Mouse (Mus musculus) intestine, embryonic 14.5 days (tissue): ENCODE data around the gene Zbtb8a. TPM values are rescaled to one million over a fixed set of nuclear protein-coding genes. Genes with fewer than 3 reads are reported as not detected.

Experiments used
- ATAC-seq: fragments of 200-750 bp; cut with Nextera tagmentation; replicated peaks from 2 replicates; pipeline ENCODE4 v1.8.0; 2017; ENCODE audit warnings: low read depth, moderate number of reproducible peaks, moderate TSS enrichment, moderate library complexity; ENCODE audit not compliant: low FRiP score, low TSS enrichment
- DNase-seq: peaks from one replicate; pipeline ENCODE4 v3.0.0-alpha.2; 2018; ENCODE audit warnings: low spot score
- H3K27ac ChIP-seq: fragments of 300-500 bp; sonication (generic); 2 replicates; pipeline ENCODE4 v1.5.1; 2014; ENCODE audit warnings: low read depth, mild to moderate bottlenecking, control low read depth
- H3K27me3 ChIP-seq: fragments of 300-500 bp; sonication (generic); replicated peaks from 2 replicates; pipeline ENCODE4 v1.6.1; 2014; ENCODE audit warnings: low read length, control low read depth; ENCODE audit not compliant: control insufficient read depth, insufficient read depth
- H3K36me3 ChIP-seq: fragments of 300-500 bp; sonication (generic); 2 replicates; pipeline ENCODE4 v1.6.1; 2014; ENCODE audit warnings: low read length, control low read depth; ENCODE audit not compliant: control insufficient read depth, insufficient read depth
- H3K4me1 ChIP-seq: fragments of 300-500 bp; sonication (generic); replicated peaks from 2 replicates; pipeline ENCODE4 v1.6.1; 2014; ENCODE audit warnings: low read length, control low read depth, mixed read lengths; ENCODE audit not compliant: control insufficient read depth, insufficient read depth
- H3K4me2 ChIP-seq: fragments of 300-500 bp; sonication (generic); 2 replicates; pipeline ENCODE4 v1.6.1; 2014; ENCODE audit warnings: low read length
- H3K4me3 ChIP-seq: fragments of 300-500 bp; sonication (generic); 2 replicates; pipeline ENCODE4 v1.5.1; 2014; ENCODE audit warnings: low read depth, low read length, control low read depth, mixed read lengths
- H3K9ac ChIP-seq: fragments of 300-500 bp; sonication (generic); 2 replicates; pipeline ENCODE4 v1.6.1; 2014; ENCODE audit warnings: mild to moderate bottlenecking, low read length
- H3K9me3 ChIP-seq: fragments of 300-500 bp; sonication (generic); 2 replicates; pipeline ENCODE4 v1.6.1; 2016; ENCODE audit warnings: low read length, control low read depth; ENCODE audit not compliant: control insufficient read depth
- WGBS: fragments of 180-500 bp; shearing (Covaris S2); extraction: QIAGEN DNeasy Blood & Tissue Kit; methylation state at CpG from one replicate; pipeline ENCODE4 v1.1.7; 2014; 5-methylcytosine and 5-hydroxymethylcytosine counted together
- polyA plus RNA-seq: library from polyadenylated mRNA; unstranded; fragments of >200 nt; fragmentation: Nextera tagmentation; extraction: Ambion mirVana; gene quantifications from 2 replicates; pipeline ENCODE4 v1.2.1, GENCODE M21; 2014

Gene Zbtb8a
- polyA plus RNA-seq, 1 experiment from 2014 or later = 7.6 TPM

DNA sequence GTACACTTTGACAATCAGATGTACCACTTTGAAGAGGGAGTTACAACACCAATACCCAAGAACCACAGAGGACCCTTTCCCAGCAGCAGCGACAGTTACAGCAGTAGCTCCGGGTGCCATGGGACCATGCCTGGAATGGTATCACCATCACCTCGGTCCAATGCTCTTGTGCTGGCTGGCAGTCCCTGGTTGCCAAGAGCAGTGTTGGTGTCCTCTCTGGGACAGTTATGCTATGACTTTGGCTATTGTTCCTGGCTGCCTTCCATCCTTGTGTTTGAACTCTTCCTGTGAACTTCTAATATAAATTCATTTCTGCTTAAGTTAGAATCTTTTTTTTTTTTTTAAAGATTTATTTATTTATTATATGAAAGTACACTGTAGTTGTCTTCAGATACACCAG is 5.7 kb upstream of the Zbtb8a start:
- no peaks in the 10 kb centered on the region for H3K9me3 ChIP-seq
- H3K36me3 ChIP-seq = no peaks in the 10 kb centered on the region
- no peak overlapping the region for H3K4me3 ChIP-seq
- ATAC-seq (no peak), DNase-seq (no peak)
- H3K4me1 ChIP-seq = peaks cover 6% of the 10 kb centered on the region
- H3K4me2 ChIP-seq = no peak overlapping the region
- WGBS = 95% methylated on average over 3 of the region's 3 CpGs
- no peak overlapping the region for H3K27ac ChIP-seq
- H3K9ac ChIP-seq = no peak overlapping the region
- 0 out of 2 replicates have a peak, but pooled peaks cover 5% of the 10 kb centered on the region for H3K27me3 ChIP-seq

DNA sequence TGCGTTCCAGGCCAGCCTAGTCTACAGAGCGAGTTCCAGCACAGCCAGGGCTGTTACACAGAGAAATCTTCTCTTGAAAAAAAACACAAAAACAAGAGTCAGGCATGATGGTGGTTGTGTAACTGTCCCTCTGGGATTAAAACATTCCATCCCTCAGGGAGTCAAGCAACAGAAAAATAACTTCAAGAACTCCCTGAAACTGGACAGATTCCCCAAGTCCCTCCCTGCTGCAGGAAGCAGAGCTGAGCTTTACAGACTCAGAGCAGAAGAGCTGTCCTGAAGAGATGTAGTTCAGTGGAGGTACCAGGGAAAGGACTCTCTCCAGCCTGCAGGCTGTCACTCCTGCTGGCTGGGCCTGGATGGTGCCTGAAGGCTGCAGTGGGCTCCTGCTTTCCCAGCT is 4.6 kb upstream of the Zbtb8a start:
- Histone ChIP-seq H3K9me3 (no peaks in the 10 kb centered on the region), H3K27ac (no peak overlapping the region), H3K27me3 (0 out of 2 replicates have a peak, but pooled peaks cover 5% of the 10 kb centered on the region), H3K4me1 (peaks cover 9% of the 10 kb centered on the region), H3K4me2 (no peak overlapping the region), H3K9ac (no peak overlapping the region), H3K36me3 (no peaks in the 10 kb centered on the region), H3K4me3 (no peak overlapping the region)
- ATAC-seq (no peak), DNase-seq (no peak)
- 92% methylated on average over 2 of the region's 2 CpGs for WGBS

DNA sequence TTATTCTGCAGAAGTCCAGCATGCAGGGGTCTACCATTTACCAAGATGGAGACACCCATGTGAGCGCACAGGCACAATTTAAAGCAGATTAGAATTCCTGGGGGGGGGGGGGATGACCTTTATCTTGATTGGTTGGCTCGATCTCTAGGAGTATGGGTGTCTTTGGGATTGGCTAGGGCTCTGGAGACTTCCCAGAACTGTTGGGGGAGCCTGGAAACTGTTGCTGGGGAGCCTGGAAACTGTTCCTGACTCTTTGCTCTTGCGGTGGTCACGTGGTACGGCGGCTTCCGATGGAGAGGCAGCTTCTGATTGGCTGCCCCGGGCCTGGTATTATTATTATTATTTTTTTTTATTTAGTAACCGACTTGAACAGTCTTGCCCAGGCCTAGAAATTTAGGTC is 4.1 kb upstream of the Zbtb8a start:
- ATAC-seq (no peak), DNase-seq (no peak)
- Histone ChIP-seq H3K36me3 (no peaks in the 10 kb centered on the region), H3K27me3 (0 out of 2 replicates have a peak, but pooled peaks cover 5% of the 10 kb centered on the region), H3K4me2 (no peak overlapping the region), H3K9me3 (no peaks in the 10 kb centered on the region), H3K4me3 (no peak overlapping the region), H3K4me1 (peaks cover 9% of the 10 kb centered on the region), H3K27ac (no peak overlapping the region), H3K9ac (no peak overlapping the region)
- 92% methylated on average over 9 of the region's 9 CpGs for WGBS

DNA sequence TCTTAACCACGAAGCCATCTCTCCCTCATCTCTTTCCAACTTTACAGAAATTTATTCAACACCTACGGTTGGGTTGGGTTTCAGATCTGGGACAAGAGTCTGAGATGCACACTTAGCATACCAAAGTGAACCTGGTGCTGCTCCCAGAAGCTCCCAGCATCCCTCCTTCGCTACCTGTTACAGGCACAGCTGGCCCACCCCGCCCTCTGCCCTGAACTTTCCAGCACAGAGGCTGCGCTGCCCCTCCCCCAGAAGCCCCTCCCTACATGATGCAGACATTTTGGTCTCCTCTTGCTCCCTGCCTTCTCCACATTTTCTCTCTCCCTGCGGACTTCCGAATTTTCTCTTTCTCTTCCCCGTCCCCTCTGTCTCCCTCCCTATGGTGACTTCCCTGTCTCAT is 3.2 kb upstream of the Zbtb8a start:
- no peak for DNase-seq
- no peaks in the 10 kb centered on the region for H3K9me3 ChIP-seq
- H3K4me2 ChIP-seq = no peak overlapping the region
- H3K27me3 ChIP-seq = 0 out of 2 replicates have a peak, but pooled peaks cover 9% of the 10 kb centered on the region
- no peak overlapping the region for H3K27ac ChIP-seq
- WGBS = 73% methylated on average over 8 of the region's 8 CpGs
- H3K4me3 ChIP-seq = no peak overlapping the region
- peaks cover 9% of the 10 kb centered on the region for H3K4me1 ChIP-seq
- no peak overlapping the region for H3K9ac ChIP-seq
- ATAC-seq = no peak
- no peaks in the 10 kb centered on the region for H3K36me3 ChIP-seq

GRCm38 (mm10) chr4:129379805-129380204 is 1.9 kb upstream of the Zbtb8a start:
- Histone ChIP-seq H3K4me2 (no peak overlapping the region), H3K27ac (no peak overlapping the region)
- WGBS = 84% methylated on average over 3 of the region's 3 CpGs

DNA sequence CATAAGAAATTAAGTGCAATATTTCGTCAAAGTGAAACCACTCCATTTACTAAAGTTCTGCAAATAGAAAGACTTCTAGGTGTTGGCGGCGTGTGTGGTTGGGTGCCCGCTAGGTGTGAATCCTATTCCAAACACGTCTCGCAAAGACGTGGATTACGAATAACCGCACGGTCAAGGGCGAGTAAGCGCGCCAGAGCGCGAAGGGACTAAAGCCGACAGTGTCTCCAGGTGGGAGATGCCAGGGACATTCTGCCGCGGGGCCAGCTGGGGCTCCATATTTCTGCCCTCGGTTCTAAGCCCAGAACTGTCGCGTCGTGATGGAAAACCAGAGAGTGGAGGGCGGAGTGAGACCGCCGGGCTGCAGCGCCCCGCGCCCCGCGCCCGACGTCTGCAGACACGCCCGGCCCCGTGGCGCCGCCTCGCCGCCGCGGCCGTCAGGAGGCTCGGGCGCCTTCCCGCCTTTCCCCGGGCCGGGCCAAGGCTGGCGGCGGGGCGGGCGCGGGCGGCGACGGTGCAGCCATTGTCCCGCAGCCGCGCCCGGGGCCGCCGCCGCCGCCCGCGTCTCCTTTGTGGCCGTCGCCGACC is 863 bp downstream of the Zbtb8a start:
- ATAC-seq (peak; percentile 69), DNase-seq (peak; percentile 87)
- Histone ChIP-seq H3K36me3 (no peaks in the 10 kb centered on the region), H3K4me3 (peak overlapping the region; percentile 57), H3K27ac (peak overlapping the region; percentile 74), H3K9ac (peak overlapping the region; percentile 91), H3K9me3 (no peaks in the 10 kb centered on the region), H3K27me3 (0 out of 2 replicates have a peak, but pooled peaks cover 9% of the 10 kb centered on the region), H3K4me1 (peaks cover 9% of the 10 kb centered on the region), H3K4me2 (peak overlapping the region; percentile 85)
- WGBS = 0% methylated on average over 55 of the region's 68 CpGs

More at GRCm38 (mm10) chr4:129379805-129380204, 1.9 kb upstream of the Zbtb8a start:
- no peak for DNase-seq
- H3K27me3 ChIP-seq = 0 out of 2 replicates have a peak, but pooled peaks cover 9% of the 10 kb centered on the region
- no peak for ATAC-seq
- no peak overlapping the region for H3K4me3 ChIP-seq
- peaks cover 9% of the 10 kb centered on the region for H3K4me1 ChIP-seq
- H3K9me3 ChIP-seq = no peaks in the 10 kb centered on the region
- no peak overlapping the region for H3K9ac ChIP-seq
- H3K36me3 ChIP-seq = no peaks in the 10 kb centered on the region

- Histone ChIP-seq H3K4me2 (no peak overlapping the region), H3K27ac (no peak overlapping the region), H3K36me3 (no peaks in the 10 kb centered on the region), H3K4me1 (peaks cover 9% of the 10 kb centered on the region), H3K9ac (no peak overlapping the region), H3K27me3 (0 out of 2 replicates have a peak, but pooled peaks cover 9% of the 10 kb centered on the region), H3K4me3 (no peak overlapping the region), H3K9me3 (no peaks in the 10 kb centered on the region)
- ATAC-seq (no peak), DNase-seq (no peak)
- WGBS = 75% methylated on average over 5 of the region's 5 CpGs
Measured at GRCm38 (mm10) chr4:129375821-129376220, 2.1 kb downstream of the Zbtb8a start.

DNA sequence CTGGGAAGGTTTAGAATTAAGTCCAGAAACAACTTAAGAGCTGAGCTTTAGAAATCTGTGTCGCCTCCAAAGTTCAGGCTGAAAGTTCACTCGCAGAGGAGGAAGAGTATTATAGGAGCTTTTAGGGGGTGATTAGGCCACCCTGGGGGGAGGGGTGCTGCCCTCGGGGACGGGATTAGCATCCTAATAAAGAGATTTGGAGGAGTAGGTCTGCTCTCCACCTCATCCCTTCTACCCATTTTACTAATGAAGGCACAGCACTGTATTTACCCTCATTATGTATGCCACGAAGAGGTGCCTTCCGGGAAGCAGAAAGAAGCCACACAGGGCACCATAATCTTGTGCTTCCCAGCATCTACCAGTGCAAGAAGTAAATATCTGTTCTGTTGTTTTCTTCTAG is 2.9 kb downstream of the Zbtb8a start:
- Histone ChIP-seq H3K9ac (no peak overlapping the region), H3K4me3 (no peak overlapping the region), H3K27me3 (0 out of 2 replicates have a peak, but pooled peaks cover 9% of the 10 kb centered on the region), H3K27ac (no peak overlapping the region), H3K36me3 (no peaks in the 10 kb centered on the region), H3K4me2 (no peak overlapping the region), H3K4me1 (peaks cover 9% of the 10 kb centered on the region), H3K9me3 (no peaks in the 10 kb centered on the region)
- WGBS = 39% methylated on average over 6 of the region's 6 CpGs
- ATAC-seq (no peak), DNase-seq (no peak)

GRCm38 (mm10) chr4:129374219-129374755 is 3.6 kb downstream of the Zbtb8a start:
- 53% methylated on average over 11 of the region's 11 CpGs for WGBS
- H3K27me3 ChIP-seq = 0 out of 2 replicates have a peak, but pooled peaks cover 9% of the 10 kb centered on the region
- ATAC-seq = no peak
- no peak overlapping the region for H3K4me3 ChIP-seq
- peaks cover 9% of the 10 kb centered on the region for H3K4me1 ChIP-seq
- H3K4me2 ChIP-seq = no peak overlapping the region
- H3K36me3 ChIP-seq = no peaks in the 10 kb centered on the region
- no peak overlapping the region for H3K9ac ChIP-seq
- no peak for DNase-seq
- H3K27ac ChIP-seq = no peak overlapping the region
- no peaks in the 10 kb centered on the region for H3K9me3 ChIP-seq
